Comparison of ENCODE assay signal across 8 mouse cellular contexts in genomic region chr12:29068180-29068579, GRCm38 (mm10).
A peak's percentile ranks its signal among the peaks of the same experiment; 100 is the strongest.
DNase-seq lines count a peak whose midpoint lies in the region; TF ChIP-seq lines count a peak whose summit lies in the region.
"Had no signal": no experiment of that assay in that cellular context is flagged by ENCODE, and none has a peak within 500 bp of the region (broad histone marks: within the 10 kb centered on the region; RNA-seq: fewer than 3 reads in every experiment).

No protein-coding gene starts in this region.

- in situ Hi-C loops in ES-E14 (cut with MboI; ENCODE audit: low sequenced_read_pairs in 2 of 2, unreplicated experiment in 2 of 2): no loop called here

- no peak overlapping the region for H3K27ac ChIP-seq in ES-E14 (ENCODE audit: insufficient read depth, low read depth, low read length, poor library complexity, severe bottlenecking)
- no peak overlapping the region for H3K27ac ChIP-seq in embryonic facial prominence, embryonic 10.5 days (replicated peaks)
- H3K27ac ChIP-seq: limb, embryonic 13.5 days had no signal

- H3K9ac ChIP-seq in ES-E14 (ENCODE audit: insufficient read depth, low read depth, low read length, poor library complexity, severe bottlenecking): no peak overlapping the region
- H3K9ac ChIP-seq: limb, embryonic 13.5 days had no signal

- no peak overlapping the region for H3K4me3 ChIP-seq in ES-E14 (ENCODE audit: insufficient read depth in 1 of 2, low read depth in 1 of 2, low read length in 2 of 2, poor library complexity in 1 of 2, severe bottlenecking in 1 of 2)
- no peak overlapping the region for H3K4me3 ChIP-seq in embryonic facial prominence, embryonic 10.5 days
- H3K4me3 ChIP-seq: limb, embryonic 13.5 days had no signal

- peak; percentile 13 for DNase-seq in kidney, adult 18-20 months
- no peak for DNase-seq in kidney, adult 11 months
- peak; percentile 58 for DNase-seq in ES-E14 (ENCODE audit: low read depth, low spot score)
- DNase-seq in embryonic facial prominence, embryonic 10.5 days (ENCODE audit: low spot score): peak; percentile 39
- peak; percentile 8 to 48 for DNase-seq in kidney, postnatal 36 days
- no peak for DNase-seq in gastrocnemius, postnatal 14 days
- DNase-seq in ovary, postnatal 14 days (ENCODE audit: low spot score): no peak

- H3K9me3 ChIP-seq in ES-E14 (ENCODE audit: control insufficient read depth, insufficient read depth, low read depth, low read length): no peaks in the 10 kb centered on the region
- H3K9me3 ChIP-seq in embryonic facial prominence, embryonic 10.5 days: no peaks in the 10 kb centered on the region
- H3K9me3 ChIP-seq: limb, embryonic 13.5 days had no signal

- no peaks in the 10 kb centered on the region for H3K4me1 ChIP-seq in ES-E14 (ENCODE audit: control insufficient read depth in 2 of 2, insufficient read depth in 2 of 2, low read length in 2 of 2, poor library complexity in 1 of 2)
- no peaks in the 10 kb centered on the region for H3K4me1 ChIP-seq in embryonic facial prominence, embryonic 10.5 days
- H3K4me1 ChIP-seq: limb, embryonic 13.5 days had no signal

- intact Hi-C loops in gastrocnemius, postnatal 14 days (cut with DNase I; ENCODE audit: low total_unique reads): no loop called here

- H3K36me3 ChIP-seq in ES-E14 (ENCODE audit: control insufficient read depth, insufficient read depth, low read length, poor library complexity, severe bottlenecking): no peaks in the 10 kb centered on the region
- H3K36me3 ChIP-seq in embryonic facial prominence, embryonic 10.5 days (replicated peaks): no peaks in the 10 kb centered on the region
- H3K36me3 ChIP-seq: limb, embryonic 13.5 days had no signal

- 0 out of 2 replicates have a peak, but pooled peaks cover 6% of the 10 kb centered on the region for H3K27me3 ChIP-seq in embryonic facial prominence, embryonic 10.5 days (replicated peaks; ENCODE audit: low read depth, poor library complexity, severe bottlenecking)
- H3K27me3 ChIP-seq: limb, embryonic 13.5 days had no signal

- WGBS in embryonic facial prominence, embryonic 10.5 days: 24% methylated on average over 5 of the region's 5 CpGs

TF ChIP-seq in ES-E14, 5 proteins besides CTCF, POLR2A, EP300 and RAD21:
- TF ChIP-seq HCFC1 (IDR thresholded peaks at IDR 0.05; ENCODE audit: borderline replicate concordance, insufficient read depth, low read length) (no peak), ZC3H11A (IDR thresholded peaks at IDR 0.05; ENCODE audit: borderline replicate concordance, low read depth, low read length) (peak; percentile 65; the same call in 1 of the 2 replicates)

Comparison
In these comparisons a context has a peak if more than half of its experiments do, and no peak if none do; other contexts are left out.
1. DNase-seq: peak in kidney, adult 18-20 months (single experiment), ES-E14 (single experiment), embryonic facial prominence, embryonic 10.5 days (single experiment) and kidney, postnatal 36 days (2 of 2); none in kidney, adult 11 months (single experiment), gastrocnemius, postnatal 14 days (single experiment) and ovary, postnatal 14 days (single experiment).